Mouse (Mus musculus) liver, adult 2 months (tissue): ENCODE results near the gene Cfap77. TPM values are rescaled to one million over a fixed set of nuclear protein-coding genes. Genes with fewer than 3 reads are reported as not detected.

Experiments
- DNase-seq: peaks from one replicate; pipeline ENCODE4 v3.0.0-alpha.2; 2011; ENCODE audit warnings: low read depth, low spot score; ENCODE audit errors: extremely low read depth
- H3K27ac ChIP-seq: fragments of 200-500 bp; replicated peaks from 2 replicates; pipeline ENCODE4 v1.5.1; 2012; ENCODE audit warnings: low read depth, mild to moderate bottlenecking, control low read depth, inconsistent platforms, low read length; ENCODE audit not compliant: insufficient read depth
- H3K27me3 ChIP-seq: fragments of 200-500 bp; 2 replicates; pipeline ENCODE4 v1.6.1; 2012; ENCODE audit warnings: mild to moderate bottlenecking, moderate library complexity, low read length, inconsistent platforms; ENCODE audit not compliant: control insufficient read depth, insufficient read depth
- H3K36me3 ChIP-seq: fragments of 200-500 bp; 2 replicates; pipeline ENCODE4 v1.6.1; 2012; ENCODE audit warnings: low read length, inconsistent platforms; ENCODE audit not compliant: control insufficient read depth, insufficient read depth
- H3K4me1 ChIP-seq: fragments of 200-500 bp; 2 replicates; pipeline ENCODE4 v1.6.1; 2011; ENCODE audit warnings: low read length; ENCODE audit not compliant: control insufficient read depth, insufficient read depth
- H3K4me3 ChIP-seq: fragments of 200-500 bp; 2 replicates; pipeline ENCODE4 v1.5.1; 2011; ENCODE audit warnings: low read depth, mild to moderate bottlenecking, control low read depth, low read length, moderate library complexity; ENCODE audit not compliant: insufficient read depth
- H3K79me2 ChIP-seq: fragments of 200-500 bp; 2 replicates; pipeline ENCODE4 v1.6.1; 2012; ENCODE audit warnings: inconsistent platforms, mild to moderate bottlenecking, low read length, moderate library complexity; ENCODE audit not compliant: control insufficient read depth, insufficient read depth
- H3K9ac ChIP-seq: fragments of 200-500 bp; 2 replicates; pipeline ENCODE4 v1.6.1; 2012; ENCODE audit warnings: low read depth, mild to moderate bottlenecking, control low read depth, inconsistent platforms, low read length
- CTCF ChIP-seq: fragments of 200-500 bp; IDR thresholded peaks from 2 replicates; pipeline ENCODE4 v1.5.1; 2011; ENCODE audit warnings: low read depth, low read length, control low read depth
- POLR2A ChIP-seq: fragments of 200-500 bp; IDR thresholded peaks from 2 replicates; pipeline ENCODE4 v1.6.1; 2011; ENCODE audit warnings: low read length, control low read depth; ENCODE audit not compliant: insufficient read depth; ENCODE audit errors: extremely low read depth
- WGBS: fragments of 180-500 bp; shearing (Covaris S2); methylation state at CpG from one replicate; pipeline ENCODE4 v1.1.7; 2018; 5-methylcytosine and 5-hydroxymethylcytosine counted together
- polyA plus RNA-seq: library from polyadenylated mRNA; depleted of rRNA; stranded (reverse); fragments of >200 nt; gene quantifications from 2 replicates; pipeline ENCODE4 v1.2.3, GENCODE M21; 2012
- total RNA-seq: library from RNA; depleted of rRNA; stranded (reverse); fragments of >200 nt; gene quantifications from 2 replicates; pipeline ENCODE4 v1.2.3, GENCODE M21; 2014

Gene Cfap77
- total and polyA plus RNA-seq, 2 experiments, result 0.06 TPM; not detected in 1

GRCm38 (mm10) chr2:28915768-28916512 lies 138.9 kb downstream of the Cfap77 start:
- no peak overlapping the region for H3K4me3 ChIP-seq
- H3K9ac ChIP-seq, result no peak overlapping the region
- no peak overlapping the region for H3K27ac ChIP-seq
- H3K4me1 ChIP-seq, result no peaks in the 10 kb centered on the region
- TF ChIP-seq CTCF, result no peak
- no peak for TF ChIP-seq POLR2A
- WGBS, result 4% methylated on average over 46 of the region's 50 CpGs
- H3K27me3 ChIP-seq, result peaks cover 52% of the 10 kb centered on the region
- DNase-seq, result no peak
- H3K79me2 ChIP-seq, result no peaks in the 10 kb centered on the region
- no peaks in the 10 kb centered on the region for H3K36me3 ChIP-seq

- Histone ChIP-seq H3K4me1 (no peaks in the 10 kb centered on the region), H3K36me3 (no peaks in the 10 kb centered on the region), H3K79me2 (no peaks in the 10 kb centered on the region), H3K27me3 (peaks cover 55% of the 10 kb centered on the region), H3K4me3 (no peak overlapping the region), H3K9ac (no peak overlapping the region), H3K27ac (no peak overlapping the region)
- DNase-seq, result no peak
- TF ChIP-seq POLR2A, result no peak
- 11% methylated on average over 22 of the region's 22 CpGs for WGBS
These were observed 139.6 kb downstream of the Cfap77 start for GRCm38 (mm10) chr2:28915104-28915738.

- Histone ChIP-seq H3K79me2 (no peaks in the 10 kb centered on the region), H3K27ac (no peak overlapping the region), H3K4me1 (no peaks in the 10 kb centered on the region), H3K27me3 (peaks cover 51% of the 10 kb centered on the region), H3K9ac (no peak overlapping the region), H3K4me3 (no peak overlapping the region), H3K36me3 (no peaks in the 10 kb centered on the region)
- TF ChIP-seq POLR2A, result no peak
- no peak for TF ChIP-seq CTCF
- DNase-seq, result no peak
- 10% methylated on average over 2 of the region's 2 CpGs for WGBS
These were observed 140.7 kb downstream of the Cfap77 start for GRCm38 (mm10) chr2:28914121-28914520.

DNA sequence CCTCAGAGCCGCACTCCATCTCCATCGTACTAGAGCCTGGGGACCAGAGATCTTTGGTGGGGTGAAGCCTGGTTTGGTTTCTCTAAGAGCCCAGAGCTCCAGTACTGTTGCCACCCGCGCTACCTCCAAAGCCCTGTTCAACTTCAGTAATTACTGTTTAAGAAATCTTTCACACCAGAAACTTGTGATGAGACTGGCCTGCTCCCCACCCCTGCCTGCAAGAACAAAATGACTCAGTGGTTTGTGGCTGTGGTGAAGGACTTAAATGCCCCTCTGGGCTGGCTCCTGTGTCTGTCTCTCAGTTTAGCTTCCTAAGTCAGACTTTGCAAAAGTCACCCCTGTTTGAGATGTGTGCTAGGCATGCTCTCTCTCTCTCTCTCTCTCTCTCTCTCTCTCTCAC lies 141.9 kb downstream of the Cfap77 start:
- no peaks in the 10 kb centered on the region for H3K79me2 ChIP-seq
- H3K4me1 ChIP-seq, result peaks cover 6% of the 10 kb centered on the region; the same call in 1 of the 2 replicates
- no peak overlapping the region for H3K9ac ChIP-seq
- no peak overlapping the region for H3K27ac ChIP-seq
- 16% methylated on average over 4 of the region's 4 CpGs for WGBS
- TF ChIP-seq CTCF (no peak), POLR2A (no peak)
- no peak overlapping the region for H3K4me3 ChIP-seq
- no peaks in the 10 kb centered on the region for H3K36me3 ChIP-seq
- DNase-seq, result no peak
- peaks cover 48% of the 10 kb centered on the region for H3K27me3 ChIP-seq

GRCm38 (mm10) chr2:28912039-28912700 lies 142.7 kb downstream of the Cfap77 start:
- DNase-seq, result no peak
- Histone ChIP-seq H3K4me1 (peaks cover 6% of the 10 kb centered on the region; the same call in 1 of the 2 replicates), H3K4me3 (no peak overlapping the region), H3K36me3 (no peaks in the 10 kb centered on the region), H3K27ac (no peak overlapping the region), H3K9ac (no peak overlapping the region), H3K27me3 (peaks cover 40% of the 10 kb centered on the region), H3K79me2 (no peaks in the 10 kb centered on the region)
- TF ChIP-seq CTCF, result no peak
- TF ChIP-seq POLR2A, result no peak
- 8% methylated on average over 33 of the region's 33 CpGs for WGBS
